Mouse (Mus musculus): ENCODE results near the gene Anapc2. TPM values are rescaled to one million over a fixed set of nuclear protein-coding genes. Genes with fewer than 3 reads are reported as not detected.

The Anapc2 gene
- total RNA-seq (2017): 49.5 and 82.2 TPM in 2 replicates

DNA sequence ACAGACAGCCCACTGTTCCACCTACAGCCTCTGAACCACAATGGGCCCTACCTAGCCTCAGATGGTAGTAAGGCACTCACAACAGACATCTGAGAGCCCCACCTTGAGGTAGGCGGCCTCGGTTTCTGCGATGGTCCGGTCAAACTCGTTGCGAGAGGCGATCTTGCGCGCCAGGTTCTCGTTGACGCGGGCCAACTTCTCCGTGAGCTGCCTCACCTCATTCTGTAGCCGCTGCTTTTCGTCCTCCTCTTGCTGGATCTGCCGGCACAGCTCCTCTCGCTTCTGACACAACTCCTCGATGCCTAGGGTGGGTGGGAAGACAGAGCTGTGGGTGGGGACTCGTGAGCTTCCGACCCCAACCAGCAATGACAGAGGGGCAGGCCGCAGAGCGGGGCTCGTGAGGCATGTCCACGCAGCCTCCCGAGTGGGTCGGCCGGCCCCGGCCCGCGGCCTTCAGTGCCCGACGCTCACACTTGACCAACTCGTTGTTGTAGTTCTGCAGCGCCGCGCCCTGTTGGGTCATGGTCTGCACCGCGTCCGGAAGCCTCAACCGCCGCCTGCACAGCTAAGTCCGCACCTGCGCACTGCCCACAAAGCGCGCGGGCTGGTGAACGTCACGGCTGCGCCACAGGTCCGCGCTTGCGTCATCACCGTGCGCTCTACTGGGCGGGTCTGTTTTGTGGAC lies at the start of gene Anapc2, which contains the start of gene Ssna1:
TSS of gene Anapc2 (plus strand) at position 652 of the 685 bp plus-strand sequence.
TSS of gene Ssna1 (minus strand) at position 612 of the 685 bp plus-strand sequence.
- peak; percentile 91 for ATAC-seq (ENCODE audit: extremely low read depth, insufficient number of reproducible peaks, low FRiP score, poor library complexity, severe bottlenecking)

DNA sequence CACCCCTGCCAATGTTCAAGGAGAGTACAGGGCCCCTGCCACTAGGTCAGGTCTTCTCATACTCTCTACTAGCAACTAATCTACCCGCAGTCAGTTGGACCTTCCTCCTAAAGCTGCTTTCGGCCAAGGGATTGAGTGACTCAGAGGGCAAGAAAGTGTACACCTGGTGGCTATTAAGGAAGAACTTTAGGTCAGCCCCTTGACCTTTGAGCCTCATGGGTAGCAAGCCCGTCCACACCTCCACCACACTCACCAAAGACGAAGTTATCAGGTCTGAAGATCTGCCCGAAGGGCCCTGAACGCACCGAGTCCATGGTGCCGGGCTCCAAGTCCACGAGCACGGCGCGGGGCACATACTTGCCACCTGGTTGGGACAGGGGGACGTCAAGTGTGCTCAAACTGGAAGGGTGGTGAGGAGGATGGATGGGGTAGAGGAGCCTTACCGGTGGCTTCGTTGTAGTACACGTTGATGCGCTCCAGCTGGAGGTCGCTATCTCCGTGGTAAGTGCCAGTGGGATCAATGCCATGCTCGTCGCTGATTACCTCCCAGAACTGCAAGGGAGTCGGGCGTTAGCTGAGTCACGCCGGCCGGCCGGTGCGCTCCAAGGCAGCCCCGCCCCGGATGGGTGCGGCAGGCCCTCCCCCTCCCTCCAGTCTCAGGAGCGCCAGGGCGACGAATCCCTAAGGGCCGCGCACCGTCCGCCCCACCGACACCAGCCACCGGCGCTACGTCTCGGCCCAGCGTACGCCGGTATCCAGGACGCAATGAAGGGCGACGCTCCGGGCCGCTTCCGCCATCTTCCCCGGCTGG lies 48.4 kb upstream of the Anapc2 start:
- ATAC-seq (ENCODE audit: extremely low read depth, insufficient number of reproducible peaks, low FRiP score, poor library complexity, severe bottlenecking): peak; percentile 2

DNA sequence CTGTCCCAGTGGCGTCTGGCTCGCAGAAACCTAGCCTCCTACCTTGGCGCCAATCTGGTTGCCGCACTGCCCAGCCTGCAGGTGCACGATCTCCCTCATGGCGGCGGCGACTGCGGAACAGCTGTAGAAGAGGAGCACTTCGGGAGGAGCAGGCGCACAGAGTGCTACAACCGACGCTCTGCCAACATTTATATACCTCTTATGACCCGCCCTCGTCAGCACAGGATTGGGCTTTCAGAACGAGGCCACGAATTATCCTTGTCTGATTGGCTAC lies 47.8 kb upstream of the Anapc2 start, which contains the start of gene Tubb4b:
TSS of gene Tubb4b (minus strand) at position 211 of the 274 bp plus-strand sequence.
- ATAC-seq (ENCODE audit: extremely low read depth, insufficient number of reproducible peaks, low FRiP score, poor library complexity, severe bottlenecking): no peak

DNA sequence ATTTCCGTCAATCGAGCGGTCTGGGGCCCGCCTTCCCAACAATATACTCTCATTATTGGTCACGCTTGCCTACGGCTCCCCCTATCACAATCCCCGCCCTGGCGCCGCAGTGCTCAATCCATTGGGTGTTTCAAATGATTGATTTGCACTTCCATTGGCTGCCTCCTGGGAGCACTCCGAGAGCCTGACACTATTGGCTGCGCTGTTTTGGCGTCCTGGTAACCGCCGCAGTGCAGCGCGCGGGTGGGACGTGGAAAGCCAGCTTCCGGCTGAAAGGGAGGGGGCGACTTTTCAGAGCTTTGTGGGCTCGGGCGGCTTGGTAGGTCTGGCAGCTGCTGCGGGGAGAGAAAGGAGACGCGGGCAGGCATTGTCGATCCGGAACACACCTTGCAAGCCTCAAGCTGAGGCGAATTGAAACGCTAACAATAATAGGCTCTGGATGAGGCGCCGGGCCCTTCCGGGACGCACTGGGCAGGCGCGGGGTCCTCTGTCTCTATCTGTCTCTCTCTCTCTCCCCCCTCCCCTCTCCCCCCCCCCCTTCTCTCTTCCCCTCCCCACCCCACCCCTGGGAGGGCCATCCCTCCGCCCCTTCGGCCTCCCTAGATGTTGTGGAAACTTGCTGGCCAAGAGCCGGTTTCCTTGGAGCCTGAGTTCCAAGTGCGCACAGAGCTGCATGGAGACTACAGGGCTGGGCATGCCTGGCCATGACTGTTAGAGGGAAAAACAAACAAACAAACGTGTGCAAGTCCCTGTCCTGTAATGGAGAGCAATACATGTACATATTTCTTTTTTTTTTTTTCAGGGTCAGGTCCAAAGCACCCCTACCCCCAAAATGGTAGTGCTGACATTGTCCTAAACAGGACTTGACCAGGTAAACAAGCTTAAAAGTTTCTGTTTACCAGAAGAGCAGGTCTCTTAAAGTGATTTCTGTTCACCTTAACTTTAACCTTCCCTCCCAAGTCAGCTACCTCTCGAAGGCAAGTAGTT lies 47.2 kb upstream of the Anapc2 start:
- ATAC-seq (ENCODE audit: extremely low read depth, insufficient number of reproducible peaks, low FRiP score, poor library complexity, severe bottlenecking): peak; percentile 80

DNA sequence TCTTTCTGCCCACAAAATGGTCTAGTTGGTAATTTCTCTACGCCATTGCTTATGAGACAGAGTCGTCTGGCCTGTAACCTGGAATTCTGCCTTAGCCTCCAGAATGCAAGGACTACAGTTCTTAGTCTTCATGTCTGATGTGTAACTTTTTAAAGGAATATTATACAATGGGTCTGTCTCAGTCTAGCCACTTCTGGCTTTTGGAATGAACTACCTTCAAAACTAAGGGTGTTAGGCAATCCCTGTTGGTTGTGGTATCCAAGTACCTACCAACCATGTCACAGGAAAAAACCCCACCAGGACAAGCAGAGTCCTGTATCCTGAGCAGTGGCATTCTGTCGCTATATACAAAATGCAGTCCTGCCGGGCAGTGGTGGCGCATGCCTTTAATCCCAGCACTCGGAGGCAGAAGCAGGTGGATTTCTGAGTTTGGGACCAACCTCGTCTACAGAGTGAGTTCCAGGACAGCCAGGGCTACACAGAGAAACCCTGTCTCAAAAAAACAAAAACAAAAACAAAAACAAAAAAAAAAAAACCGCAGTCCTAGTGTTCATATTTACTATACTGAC lies 46.4 kb upstream of the Anapc2 start:
- ATAC-seq (ENCODE audit: extremely low read depth, insufficient number of reproducible peaks, low FRiP score, poor library complexity, severe bottlenecking): no peak

DNA sequence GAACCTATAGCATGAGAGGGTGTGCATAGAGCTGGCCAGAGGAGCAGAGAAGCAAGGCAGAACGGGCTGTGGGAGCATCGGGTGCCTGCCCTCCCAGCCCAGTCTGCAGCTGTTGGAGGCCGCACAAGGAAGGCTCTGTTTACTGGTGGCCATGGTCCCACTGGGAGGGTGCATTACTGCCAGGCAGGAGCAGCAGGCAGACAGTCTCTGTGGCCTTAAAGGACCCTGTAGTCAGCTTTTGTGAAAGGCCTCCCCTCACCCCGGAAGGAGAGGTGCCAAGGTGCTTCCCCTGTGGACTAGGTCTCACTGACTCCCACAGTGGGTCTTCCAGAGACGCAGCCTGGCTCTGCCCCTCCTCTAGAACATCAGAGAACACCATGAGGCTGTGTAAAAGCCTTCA lies 45.4 kb upstream of the Anapc2 start:
- no peak for ATAC-seq (ENCODE audit: extremely low read depth, insufficient number of reproducible peaks, low FRiP score, poor library complexity, severe bottlenecking)

DNA sequence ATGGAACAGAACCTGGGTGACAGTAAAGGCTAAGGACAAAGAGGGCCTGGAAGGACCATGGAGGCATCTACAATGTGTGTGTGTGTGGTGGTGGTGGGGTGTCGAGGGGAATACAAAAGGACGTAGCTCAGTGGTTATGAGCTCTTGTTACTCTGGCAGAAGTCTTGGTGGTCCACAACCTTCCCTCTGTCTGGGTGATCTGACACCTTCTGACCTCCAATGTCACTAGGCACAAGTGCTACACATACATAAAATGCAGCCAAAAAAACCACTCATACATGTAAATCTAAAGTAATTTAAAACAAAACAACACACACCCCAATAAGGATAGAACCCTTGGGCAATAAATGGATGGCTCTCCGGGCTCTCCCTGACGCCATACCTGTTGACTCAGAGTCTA lies 44.9 kb upstream of the Anapc2 start:
- ATAC-seq (ENCODE audit: extremely low read depth, insufficient number of reproducible peaks, low FRiP score, poor library complexity, severe bottlenecking): no peak

DNA sequence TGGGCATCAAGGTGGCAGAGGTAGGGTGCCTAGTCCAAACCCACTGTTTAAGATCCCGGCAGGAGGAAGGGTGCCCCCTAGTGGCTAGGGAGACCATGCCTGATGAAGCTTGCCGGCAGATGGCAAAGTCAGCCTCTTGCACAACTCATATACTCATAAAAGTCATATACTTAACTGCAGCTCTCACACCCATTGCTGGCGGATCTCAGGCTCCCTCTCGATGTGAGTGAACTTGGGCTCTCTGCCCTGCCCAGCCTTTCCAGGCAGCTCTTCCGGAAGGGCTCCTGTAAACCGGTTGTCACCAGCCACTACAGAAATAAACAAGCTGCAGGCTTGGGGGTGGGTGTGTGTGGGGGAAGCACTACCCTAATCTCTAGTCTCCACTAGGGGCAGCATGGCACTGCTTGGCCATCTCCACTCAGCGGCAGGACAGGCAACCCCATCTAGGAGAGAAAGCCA lies 43.8 kb upstream of the Anapc2 start:
- ATAC-seq (ENCODE audit: extremely low read depth, insufficient number of reproducible peaks, low FRiP score, poor library complexity, severe bottlenecking): peak; percentile 47

DNA sequence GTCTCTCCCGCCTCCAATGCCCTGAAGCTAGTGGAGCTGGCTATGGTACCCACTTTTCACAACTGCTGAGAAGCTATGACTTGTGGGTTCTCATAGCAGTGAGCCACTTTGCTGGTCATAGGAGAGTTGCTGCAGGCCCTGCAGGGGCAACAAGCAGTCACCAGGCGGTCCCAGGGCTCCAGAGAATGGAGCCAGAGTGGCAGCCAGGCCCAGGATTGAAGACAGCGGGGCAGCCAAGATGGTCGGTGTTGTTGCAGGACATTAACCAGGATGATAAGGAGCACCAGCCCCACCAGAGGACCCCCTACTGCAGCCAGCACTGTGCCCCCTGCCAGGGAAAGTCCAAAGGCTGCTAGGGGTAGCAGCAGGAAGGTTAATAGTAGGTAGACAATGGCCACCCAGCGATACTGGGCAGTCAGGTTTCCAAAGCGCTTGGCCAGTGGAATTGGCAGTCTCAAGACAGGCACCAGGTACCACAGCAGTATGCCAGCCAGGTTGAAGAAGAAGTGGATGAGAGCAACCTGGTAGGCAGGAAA lies 43.2 kb upstream of the Anapc2 start:
- no peak for ATAC-seq (ENCODE audit: extremely low read depth, insufficient number of reproducible peaks, low FRiP score, poor library complexity, severe bottlenecking)

DNA sequence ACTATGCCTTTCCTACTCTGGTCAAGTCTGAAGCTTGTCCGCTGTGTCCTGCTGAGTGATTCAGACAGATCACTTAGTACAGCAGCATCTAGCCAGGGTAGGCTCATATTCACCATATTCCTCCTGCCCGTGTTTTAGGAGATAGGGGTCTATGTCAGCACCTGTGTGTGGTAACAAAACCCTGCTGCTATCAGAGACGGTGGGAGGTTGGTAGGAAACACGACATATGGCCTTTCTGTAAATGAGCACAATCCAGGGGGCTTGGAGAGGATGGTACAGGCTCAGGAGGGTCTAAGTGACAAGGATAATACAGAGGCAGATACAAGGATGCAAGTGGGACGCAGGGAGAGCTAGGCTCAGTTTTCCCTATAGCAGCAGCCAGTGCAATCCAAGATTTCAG lies 42.7 kb upstream of the Anapc2 start:
- no peak for ATAC-seq (ENCODE audit: extremely low read depth, insufficient number of reproducible peaks, low FRiP score, poor library complexity, severe bottlenecking)

DNA sequence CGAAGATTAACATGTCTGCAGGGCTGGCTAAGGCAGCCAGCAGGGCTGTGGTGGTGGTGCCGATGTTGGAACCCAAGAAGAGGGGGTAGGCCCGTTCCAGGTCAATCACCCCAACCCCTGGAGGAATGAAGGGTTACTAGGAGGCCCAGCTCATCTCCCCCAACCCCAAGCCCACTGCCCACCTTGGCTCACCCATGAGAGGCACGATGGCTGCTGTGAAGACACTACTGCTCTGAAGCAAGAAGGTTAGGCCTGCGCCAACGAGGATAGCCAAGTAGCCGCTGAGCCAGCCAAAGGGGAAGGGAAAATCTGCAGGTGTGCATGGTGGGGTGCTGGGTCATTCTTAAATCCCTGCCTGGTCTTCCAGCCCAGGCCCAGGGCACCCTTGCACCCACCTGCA lies 41.7 kb upstream of the Anapc2 start:
- ATAC-seq (ENCODE audit: extremely low read depth, insufficient number of reproducible peaks, low FRiP score, poor library complexity, severe bottlenecking): no peak

DNA sequence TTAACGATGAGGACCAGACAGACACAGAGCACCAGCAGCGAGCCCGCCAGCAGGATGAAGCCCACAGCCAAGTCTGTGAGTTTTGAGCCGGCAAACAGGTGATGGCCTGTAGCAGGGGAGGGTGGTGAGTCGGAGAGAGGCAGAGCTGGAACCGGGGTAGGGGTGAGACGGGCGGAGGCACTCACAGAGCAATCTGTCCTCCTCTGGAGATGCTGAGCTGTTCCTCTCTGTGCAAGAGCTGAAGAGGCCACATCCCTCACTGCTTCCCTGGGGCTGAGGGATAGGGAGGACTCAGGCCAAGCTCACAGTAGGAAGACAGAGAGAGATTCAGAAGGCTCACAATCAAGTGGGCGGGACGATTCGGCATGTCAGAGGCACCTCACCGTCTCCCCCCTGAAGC lies 41.2 kb upstream of the Anapc2 start:
- ATAC-seq (ENCODE audit: extremely low read depth, insufficient number of reproducible peaks, low FRiP score, poor library complexity, severe bottlenecking): no peak

DNA sequence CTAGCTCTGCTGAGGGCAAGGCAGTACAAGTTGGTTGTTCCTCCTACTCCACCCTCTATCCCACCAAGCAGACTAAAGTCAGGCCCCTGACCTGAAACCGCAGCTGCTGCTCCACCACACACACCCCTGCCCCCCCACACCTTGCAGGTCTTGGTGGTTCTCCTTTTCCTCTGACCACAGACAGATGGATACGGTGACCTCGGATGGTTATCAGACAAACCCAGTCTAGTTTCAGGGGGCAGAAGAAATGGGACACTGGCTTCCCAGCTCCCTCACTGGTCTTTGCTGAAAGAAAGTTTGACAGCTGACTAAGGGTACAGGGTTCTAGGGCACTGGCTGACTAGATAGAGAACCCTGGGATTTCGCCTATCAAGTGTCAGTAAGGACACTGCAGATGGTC lies 38.9 kb upstream of the Anapc2 start:
- ATAC-seq (ENCODE audit: extremely low read depth, insufficient number of reproducible peaks, low FRiP score, poor library complexity, severe bottlenecking): no peak

DNA sequence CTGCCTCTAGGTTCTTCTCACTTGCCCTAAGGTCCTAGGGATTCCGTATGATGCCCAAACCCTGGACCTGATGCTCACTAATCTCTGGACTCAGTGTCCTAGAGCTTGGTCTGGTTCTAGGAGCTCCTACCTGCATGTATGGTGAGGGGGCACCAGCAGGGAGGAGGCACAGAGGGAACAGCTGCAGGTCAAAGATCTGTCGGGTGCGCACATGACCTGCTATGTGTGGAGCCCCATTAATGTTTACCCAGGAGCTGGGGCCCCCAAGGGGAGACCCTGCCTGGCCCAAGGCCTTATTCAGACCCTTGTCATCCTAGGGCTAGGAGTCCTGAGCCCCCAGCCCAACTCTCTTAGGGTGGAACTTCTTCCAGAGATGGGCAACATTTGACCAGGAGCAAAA lies 38.2 kb upstream of the Anapc2 start, which contains the start of gene Slc34a3:
TSS of gene Slc34a3 (minus strand) at position 315 of the 400 bp plus-strand sequence.
- no peak for ATAC-seq (ENCODE audit: extremely low read depth, insufficient number of reproducible peaks, low FRiP score, poor library complexity, severe bottlenecking)

DNA sequence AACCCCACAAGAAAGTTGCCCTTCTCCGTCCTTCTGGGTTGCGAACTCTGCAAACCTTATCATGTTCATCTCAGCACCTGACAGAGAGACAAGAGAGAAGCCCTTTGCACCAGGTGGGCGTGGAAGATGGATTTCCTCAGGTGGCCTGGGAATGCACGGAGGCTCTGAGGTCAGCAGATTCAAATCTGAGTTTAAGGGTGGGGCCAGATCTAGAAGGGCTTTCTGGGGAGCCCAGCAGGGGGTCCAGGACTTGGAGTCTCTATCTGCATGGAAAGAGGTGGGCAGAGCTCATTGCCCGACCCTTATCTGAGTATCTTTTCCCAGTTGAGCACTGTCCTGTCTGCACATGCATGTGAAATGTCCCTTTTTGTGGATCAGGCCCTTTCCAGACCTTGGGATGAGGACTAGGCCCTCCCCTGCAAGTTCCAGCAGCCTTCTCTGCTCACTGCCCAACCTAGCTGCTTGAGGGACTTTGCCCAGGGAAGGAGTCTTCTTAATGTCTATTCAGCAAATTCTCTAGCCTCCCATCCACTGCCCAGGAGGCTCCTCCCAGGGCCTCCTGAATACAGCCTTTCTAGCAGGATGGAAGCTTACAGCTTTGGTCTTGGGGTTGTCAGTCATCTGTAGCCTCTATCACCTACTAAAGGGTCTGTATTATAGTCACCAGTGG lies 37.6 kb upstream of the Anapc2 start:
- ATAC-seq (ENCODE audit: extremely low read depth, insufficient number of reproducible peaks, low FRiP score, poor library complexity, severe bottlenecking): no peak

DNA sequence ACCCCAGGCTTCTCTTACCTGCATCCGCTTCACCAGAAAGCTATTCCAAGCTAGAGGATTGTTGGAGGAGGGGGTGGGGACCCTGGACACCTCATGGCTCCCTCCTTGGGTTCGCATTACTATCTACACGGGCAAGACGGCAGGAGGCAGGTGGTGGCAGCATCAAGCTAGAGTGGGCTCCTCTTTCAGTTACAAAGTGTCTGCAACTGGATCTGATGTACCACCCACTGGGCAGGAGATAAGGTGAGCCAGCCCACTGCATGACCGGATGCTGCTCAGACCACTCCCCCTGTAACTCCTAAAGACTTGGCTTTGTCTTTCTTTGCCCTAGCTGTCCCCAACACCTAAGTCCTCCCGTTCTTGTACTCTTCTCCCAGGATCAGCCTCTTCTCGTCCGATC lies 35.7 kb upstream of the Anapc2 start, which contains the start of gene Rnf224:
TSS of gene Rnf224 (minus strand) at position 174 of the 400 bp plus-strand sequence.
- ATAC-seq (ENCODE audit: extremely low read depth, insufficient number of reproducible peaks, low FRiP score, poor library complexity, severe bottlenecking): no peak

DNA sequence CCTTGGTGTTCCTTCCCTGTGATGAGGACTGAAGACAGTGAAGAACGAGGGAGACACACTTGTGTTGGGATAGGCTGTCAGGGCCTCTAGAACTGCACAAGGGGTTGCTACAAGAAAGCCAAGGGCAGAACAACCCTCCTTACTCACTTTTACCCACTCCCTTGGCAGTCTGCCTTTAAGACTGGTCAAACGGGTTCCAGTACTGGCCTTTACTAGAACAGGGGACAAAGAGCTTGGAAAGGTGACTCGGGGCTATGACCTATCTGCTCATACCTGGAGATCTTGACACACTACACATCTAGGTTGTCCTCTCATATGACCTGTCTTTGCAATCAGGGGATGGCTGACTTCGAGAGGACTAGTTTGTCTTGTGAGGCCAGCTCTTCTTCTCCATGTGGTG lies 34.8 kb upstream of the Anapc2 start:
- ATAC-seq (ENCODE audit: extremely low read depth, insufficient number of reproducible peaks, low FRiP score, poor library complexity, severe bottlenecking): no peak

DNA sequence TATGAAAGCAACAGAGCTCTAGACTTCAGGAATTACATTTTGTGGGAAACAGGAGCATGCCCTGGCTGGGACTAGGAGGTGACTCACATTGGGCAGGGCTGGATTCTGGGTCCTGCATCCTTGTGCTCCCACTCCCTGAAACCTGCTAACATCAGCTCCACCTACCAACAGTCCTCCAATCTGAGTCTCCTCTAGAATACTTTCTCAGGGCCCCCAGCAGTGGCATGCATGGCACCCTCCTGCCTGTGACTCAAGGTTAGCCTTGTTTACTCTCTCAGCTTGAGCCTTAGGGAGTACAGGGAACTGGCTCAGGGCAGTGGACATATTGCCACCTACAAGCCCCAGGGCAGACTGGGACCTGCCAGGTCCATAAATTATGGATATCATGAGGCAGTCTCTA lies 34.2 kb upstream of the Anapc2 start:
- no peak for ATAC-seq (ENCODE audit: extremely low read depth, insufficient number of reproducible peaks, low FRiP score, poor library complexity, severe bottlenecking)
